Mouse (Mus musculus) kidney, embryonic 16.5 days (tissue): ENCODE results near the gene Samd13. TPM values are rescaled to one million over a fixed set of nuclear protein-coding genes. Genes with fewer than 3 reads are reported as not detected.

ENCODE experiments used
- ATAC-seq: fragments of 200-750 bp; cut with Nextera tagmentation; 2 replicates; pipeline ENCODE4 v1.8.0; 2017; ENCODE audit warnings: moderate TSS enrichment; ENCODE audit not compliant: low FRiP score, low TSS enrichment
- H3K27ac ChIP-seq: fragments of 300-500 bp; sonication (generic); 2 replicates; pipeline ENCODE4 v1.5.1; 2014; ENCODE audit warnings: low read length
- H3K27me3 ChIP-seq: fragments of 300-500 bp; sonication (generic); 2 replicates; pipeline ENCODE4 v1.6.1; 2014; ENCODE audit warnings: low read length, control low read depth, mixed read lengths; ENCODE audit not compliant: insufficient read depth
- H3K36me3 ChIP-seq: fragments of 300-500 bp; sonication (generic); 2 replicates; pipeline ENCODE4 v1.6.1; 2014; ENCODE audit warnings: low read length, control low read depth, mixed read lengths; ENCODE audit not compliant: insufficient read depth
- H3K4me1 ChIP-seq: fragments of 300-500 bp; sonication (generic); 2 replicates; pipeline ENCODE4 v1.6.1; 2014; ENCODE audit warnings: low read length, control low read depth, mixed read lengths; ENCODE audit not compliant: insufficient read depth
- H3K4me2 ChIP-seq: fragments of 300-500 bp; sonication (generic); replicated peaks from 2 replicates; pipeline ENCODE4 v1.6.1; 2014; ENCODE audit warnings: low read depth, low read length
- H3K4me3 ChIP-seq: fragments of 300-500 bp; sonication (generic); 2 replicates; pipeline ENCODE4 v1.5.1; 2014; ENCODE audit warnings: mild to moderate bottlenecking, low read length
- H3K9ac ChIP-seq: fragments of 300-500 bp; sonication (generic); replicated peaks from 2 replicates; pipeline ENCODE4 v1.6.1; 2014; ENCODE audit warnings: low read length
- H3K9me3 ChIP-seq: fragments of 300-500 bp; sonication (generic); 2 replicates; pipeline ENCODE4 v1.6.1; 2016; ENCODE audit warnings: low read length, control low read depth
- WGBS: fragments of 180-500 bp; shearing (Covaris S2); extraction: QIAGEN DNeasy Blood & Tissue Kit; methylation state at CpG from one replicate; pipeline ENCODE4 v1.1.7; 2014; 5-methylcytosine and 5-hydroxymethylcytosine counted together
- polyA plus RNA-seq: library from polyadenylated mRNA; unstranded; fragments of >200 nt; fragmentation: Nextera tagmentation; extraction: Ambion mirVana; gene quantifications from 2 replicates; pipeline ENCODE4 v1.2.1, GENCODE M21; 2015

The Samd13 gene
- polyA plus RNA-seq, 1 experiment from 2014 or later, result 1.1 TPM

DNA sequence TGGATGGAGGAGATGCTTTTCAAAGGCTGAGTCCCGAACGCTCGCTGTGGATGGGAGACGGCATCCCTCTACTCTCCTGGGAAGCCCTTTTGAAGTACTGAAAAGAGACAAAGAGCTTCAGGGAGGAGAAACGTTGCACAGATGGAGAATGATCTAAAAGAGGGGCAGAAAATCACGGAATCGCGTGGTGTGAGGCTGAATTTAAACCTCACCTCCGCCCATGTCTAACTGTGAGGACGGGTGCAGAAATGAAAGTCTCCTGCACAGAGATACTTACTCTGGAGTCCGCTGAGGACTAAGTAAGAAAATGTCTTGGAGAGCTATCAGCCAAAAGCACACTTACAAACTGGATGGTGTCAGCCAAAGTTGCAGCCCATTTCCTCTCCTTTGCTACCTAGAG, 63.4 kb downstream of the Samd13 start:
- Histone ChIP-seq H3K9me3 (no peaks in the 10 kb centered on the region), H3K4me2 (no peak overlapping the region), H3K9ac (no peak overlapping the region), H3K4me1 (no peaks in the 10 kb centered on the region), H3K27ac (no peak overlapping the region), H3K36me3 (no peaks in the 10 kb centered on the region), H3K27me3 (no peaks in the 10 kb centered on the region), H3K4me3 (no peak overlapping the region)
- WGBS, result 83% methylated on average over 11 of the region's 11 CpGs
- ATAC-seq, result no peak

DNA sequence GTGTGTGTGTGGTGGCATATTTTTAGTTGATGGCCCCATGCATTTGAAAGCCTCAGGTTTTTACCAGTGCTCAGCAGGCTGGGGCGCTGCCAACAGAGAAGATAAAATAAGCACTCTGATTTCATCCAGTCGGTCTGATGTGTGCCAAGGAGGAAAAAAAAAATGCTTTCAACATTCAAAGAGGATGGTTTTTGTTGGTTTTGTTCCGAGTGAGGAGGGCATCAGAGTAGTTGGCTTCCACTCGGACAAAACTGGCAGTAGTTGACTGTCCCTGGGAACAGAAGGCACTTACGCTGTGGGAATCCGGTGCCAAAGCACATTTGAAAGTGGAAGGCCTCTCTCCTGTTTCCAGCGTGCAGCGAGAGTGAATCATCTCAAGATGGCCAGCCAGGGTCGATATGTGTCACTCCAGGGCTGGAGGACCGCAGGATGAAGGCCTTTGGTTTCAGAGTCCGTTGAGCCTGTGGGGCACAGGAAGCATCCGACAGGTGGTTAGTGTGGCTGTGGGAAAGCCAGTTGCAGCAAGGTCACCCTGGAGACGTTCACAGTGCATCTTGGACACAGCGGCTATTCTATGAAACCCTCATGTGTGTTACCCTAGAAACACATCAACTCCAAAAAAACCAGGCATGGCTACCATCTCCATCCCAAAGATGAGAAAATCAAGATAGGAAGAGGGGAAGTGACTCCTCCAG, 64.7 kb downstream of the Samd13 start:
- Histone ChIP-seq H3K9ac (no peak overlapping the region), H3K27me3 (no peaks in the 10 kb centered on the region), H3K9me3 (no peaks in the 10 kb centered on the region), H3K4me1 (no peaks in the 10 kb centered on the region), H3K4me3 (no peak overlapping the region), H3K36me3 (no peaks in the 10 kb centered on the region), H3K27ac (no peak overlapping the region), H3K4me2 (no peak overlapping the region)
- 85% methylated on average over 14 of the region's 14 CpGs for WGBS
- no peak for ATAC-seq

DNA sequence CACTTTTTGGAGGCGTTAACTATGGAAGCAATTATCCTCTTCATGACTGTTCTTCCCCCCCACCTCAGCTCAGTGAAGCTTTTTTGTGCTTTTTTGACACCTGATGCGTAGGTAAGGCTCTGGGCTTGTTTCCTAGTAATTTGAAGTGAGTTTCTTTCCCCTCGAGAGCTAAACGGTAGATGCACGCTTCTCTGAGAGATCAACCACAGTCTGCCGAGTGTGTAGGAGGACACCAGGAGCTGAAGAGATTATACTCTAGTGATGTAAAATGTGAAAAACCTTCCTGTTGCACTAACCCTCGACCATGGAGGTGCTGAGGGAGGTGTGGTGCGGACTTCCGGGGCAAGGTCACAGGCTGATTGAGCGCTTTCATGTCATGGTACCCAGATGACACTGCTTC, 65.3 kb downstream of the Samd13 start:
- H3K4me2 ChIP-seq, result no peak overlapping the region
- H3K9me3 ChIP-seq, result no peaks in the 10 kb centered on the region
- no peaks in the 10 kb centered on the region for H3K4me1 ChIP-seq
- ATAC-seq, result no peak
- H3K4me3 ChIP-seq, result no peak overlapping the region
- H3K27me3 ChIP-seq, result no peaks in the 10 kb centered on the region
- WGBS, result 81% methylated on average over 10 of the region's 10 CpGs
- no peaks in the 10 kb centered on the region for H3K36me3 ChIP-seq
- H3K9ac ChIP-seq, result no peak overlapping the region
- no peak overlapping the region for H3K27ac ChIP-seq

GRCm38 (mm10) chr3:146618357-146618756, 67.0 kb downstream of the Samd13 start:
- H3K36me3 ChIP-seq, result no peaks in the 10 kb centered on the region
- no peaks in the 10 kb centered on the region for H3K9me3 ChIP-seq
- no peak overlapping the region for H3K27ac ChIP-seq
- no peak overlapping the region for H3K4me2 ChIP-seq
- H3K27me3 ChIP-seq, result no peaks in the 10 kb centered on the region
- WGBS, result 81% methylated on average over 4 of the region's 4 CpGs
- no peaks in the 10 kb centered on the region for H3K4me1 ChIP-seq
- H3K4me3 ChIP-seq, result no peak overlapping the region
- ATAC-seq, result no peak
- H3K9ac ChIP-seq, result no peak overlapping the region

DNA sequence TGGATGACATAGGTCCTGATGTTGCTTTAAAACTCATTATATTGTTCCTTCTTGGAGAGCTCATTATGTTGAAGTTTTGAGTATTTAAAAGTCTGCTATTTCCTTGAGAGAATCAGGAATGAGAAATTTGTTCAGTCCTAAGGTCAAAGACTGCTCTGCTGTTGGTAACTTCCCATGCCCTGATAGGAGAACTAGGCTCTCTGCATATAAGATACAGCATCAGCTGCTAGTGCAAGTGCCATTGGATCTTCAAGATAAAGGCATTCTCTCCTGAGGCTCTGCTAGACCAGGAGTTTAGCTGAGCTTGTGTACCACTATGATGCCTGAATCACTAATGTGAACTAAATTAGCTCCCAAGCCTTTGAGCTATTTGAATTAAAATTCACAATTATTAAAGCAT, 67.4 kb downstream of the Samd13 start:
- no peak overlapping the region for H3K4me2 ChIP-seq

GRCm38 (mm10) chr3:146616533-146617283, 68.7 kb downstream of the Samd13 start:
- Histone ChIP-seq H3K9ac (no peak overlapping the region), H3K27me3 (no peaks in the 10 kb centered on the region), H3K4me2 (no peak overlapping the region), H3K4me1 (no peaks in the 10 kb centered on the region), H3K9me3 (no peaks in the 10 kb centered on the region), H3K27ac (no peak overlapping the region), H3K36me3 (no peaks in the 10 kb centered on the region), H3K4me3 (no peak overlapping the region)
- no peak for ATAC-seq
- WGBS, result 73% methylated on average over 5 of the region's 5 CpGs

More for the DNA sequence above, 67.4 kb downstream of the Samd13 start:
- Histone ChIP-seq H3K9ac (no peak overlapping the region), H3K9me3 (no peaks in the 10 kb centered on the region), H3K36me3 (no peaks in the 10 kb centered on the region), H3K27me3 (no peaks in the 10 kb centered on the region), H3K4me3 (no peak overlapping the region), H3K27ac (no peak overlapping the region), H3K4me1 (no peaks in the 10 kb centered on the region)
- ATAC-seq, result no peak

- H3K4me2 ChIP-seq, result no peak within 1 kb of the TSS
- no peak within 1 kb of the TSS for H3K9ac ChIP-seq
- no peaks in the 10 kb centered on the region for H3K36me3 ChIP-seq
- no peaks in the 10 kb centered on the region for H3K4me1 ChIP-seq
- ATAC-seq, result no peak
- no peak within 1 kb of the TSS for H3K27ac ChIP-seq
- no peaks in the 10 kb centered on the region for H3K9me3 ChIP-seq
- no peak within 1 kb of the TSS for H3K4me3 ChIP-seq
- WGBS, result 92% methylated on average over 4 of the region's 4 CpGs
- H3K27me3 ChIP-seq, result no peaks in the 10 kb centered on the region
Measured at GRCm38 (mm10) chr3:146615496-146615895, 69.9 kb downstream of the Samd13 start, which contains the start of gene Dnase2b. Dnase2b (minus strand) TSS chr3:146615596.

DNA sequence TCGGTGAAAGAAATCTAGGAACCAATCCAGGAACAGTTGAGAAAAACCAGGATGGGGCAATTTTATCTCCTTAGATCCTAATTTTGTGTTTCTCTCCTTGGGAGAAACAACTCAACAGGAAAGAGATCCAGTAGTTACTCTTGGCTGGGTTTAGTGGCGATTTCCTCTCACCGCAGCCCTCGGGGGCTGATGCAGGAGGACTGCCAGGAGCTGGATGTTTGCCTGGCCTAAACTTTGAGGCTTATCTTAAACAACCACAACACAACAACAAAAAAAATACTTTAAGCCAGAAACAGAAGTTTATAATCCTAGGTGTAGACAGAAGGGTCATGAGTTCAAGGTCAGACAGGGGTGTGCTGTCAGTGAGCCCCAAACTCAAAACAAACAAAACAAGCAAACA, 73.6 kb downstream of the Samd13 start:
- Histone ChIP-seq H3K36me3 (no peaks in the 10 kb centered on the region), H3K4me3 (no peak overlapping the region), H3K9ac (no peak overlapping the region), H3K27me3 (no peaks in the 10 kb centered on the region), H3K4me2 (no peak overlapping the region), H3K9me3 (no peaks in the 10 kb centered on the region), H3K27ac (no peak overlapping the region), H3K4me1 (no peaks in the 10 kb centered on the region)
- ATAC-seq, result no peak
- WGBS, result 72% methylated on average over 4 of the region's 4 CpGs

- H3K9ac ChIP-seq, result no peak overlapping the region
- H3K4me1 ChIP-seq, result no peaks in the 10 kb centered on the region
- H3K36me3 ChIP-seq, result no peaks in the 10 kb centered on the region
- no peak overlapping the region for H3K4me3 ChIP-seq
- no peak overlapping the region for H3K4me2 ChIP-seq
- H3K9me3 ChIP-seq, result no peaks in the 10 kb centered on the region
- no peak for ATAC-seq
- 88% methylated on average over 4 of the region's 4 CpGs for WGBS
- H3K27ac ChIP-seq, result no peak overlapping the region
- no peaks in the 10 kb centered on the region for H3K27me3 ChIP-seq
Measured at GRCm38 (mm10) chr3:146611261-146611660, 74.1 kb downstream of the Samd13 start.

- Histone ChIP-seq H3K36me3 (no peaks in the 10 kb centered on the region), H3K27me3 (no peaks in the 10 kb centered on the region), H3K4me3 (no peak overlapping the region), H3K9me3 (no peaks in the 10 kb centered on the region), H3K4me2 (no peak overlapping the region), H3K9ac (no peak overlapping the region), H3K4me1 (no peaks in the 10 kb centered on the region), H3K27ac (no peak overlapping the region)
- 79% methylated on average over 10 of the region's 10 CpGs for WGBS
- no peak for ATAC-seq
Measured at GRCm38 (mm10) chr3:146610322-146610721, 75.1 kb downstream of the Samd13 start.
